Mouse (Mus musculus): ENCODE data around the gene Dock7.

GRCm38 (mm10) chr4:99064524-99064923 lies 56.2 kb downstream of the Dock7 start:
- TF ChIP-seq CTCF (IDR thresholded peaks at IDR 0.05; ENCODE audit: low read depth, low read length) = no peak
- TF ChIP-seq POLR2A (IDR thresholded peaks at IDR 0.05; ENCODE audit: borderline replicate concordance, low read depth, low read length) = no peak

All from bone marrow macrophage, adult 2 months (primary cell).